Mouse (Mus musculus): Measurements from ENCODE around the gene Phactr2. TPM values are rescaled to one million over a fixed set of nuclear protein-coding genes. Genes with fewer than 3 reads are reported as not detected.

Gene Phactr2
- polyA plus RNA-seq, 1 experiment: 6.6 TPM

DNA sequence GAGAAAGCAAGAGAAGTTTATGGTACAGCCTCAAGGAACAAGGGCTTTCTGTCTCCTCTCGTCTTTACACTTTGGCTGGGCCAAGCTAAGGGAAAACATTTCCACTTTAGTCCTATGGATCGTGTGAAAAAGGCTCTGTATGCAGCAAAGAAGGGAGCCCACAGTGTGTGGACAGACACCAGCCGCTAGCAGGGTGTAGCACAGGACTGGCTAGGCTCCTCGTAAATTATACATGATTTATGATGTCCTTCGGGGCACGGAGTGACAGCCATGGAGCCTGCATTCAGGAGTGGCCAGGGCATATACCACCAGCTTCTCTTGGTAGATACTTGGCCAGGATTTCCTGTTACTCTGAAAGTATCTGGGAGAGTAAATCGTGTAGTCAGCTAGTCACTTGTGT, 203.1 kb downstream of the Phactr2 start:
- Histone ChIP-seq H3K9ac (ENCODE audit: low read depth, poor library complexity, severe bottlenecking) (no peak overlapping the region), H3K4me3 (ENCODE audit: low read depth, low read length) (no peak overlapping the region), H3K9me3 (replicated peaks; ENCODE audit: control insufficient read depth, insufficient read depth, low read length, poor library complexity, severe bottlenecking) (no peaks in the 10 kb centered on the region), H3K4me1 (ENCODE audit: control insufficient read depth, insufficient read depth, low read length) (no peaks in the 10 kb centered on the region), H3K27ac (ENCODE audit: insufficient read depth, low read length) (no peak overlapping the region), H3K36me3 (ENCODE audit: control insufficient read depth, insufficient read depth, low read length, poor library complexity, severe bottlenecking) (no peaks in the 10 kb centered on the region), H3K27me3 (ENCODE audit: control insufficient read depth, insufficient read depth, low read length, poor library complexity, severe bottlenecking) (no peaks in the 10 kb centered on the region)
- no peak for TF ChIP-seq EP300 (IDR thresholded peaks at IDR 0.05; ENCODE audit: insufficient read depth, low read depth, low read length)
- no peak for TF ChIP-seq CTCF (IDR thresholded peaks at IDR 0.05; ENCODE audit: low read depth, low read length)
- TF ChIP-seq POLR2A (IDR thresholded peaks at IDR 0.05; ENCODE audit: insufficient read depth, low read length): no peak

DNA sequence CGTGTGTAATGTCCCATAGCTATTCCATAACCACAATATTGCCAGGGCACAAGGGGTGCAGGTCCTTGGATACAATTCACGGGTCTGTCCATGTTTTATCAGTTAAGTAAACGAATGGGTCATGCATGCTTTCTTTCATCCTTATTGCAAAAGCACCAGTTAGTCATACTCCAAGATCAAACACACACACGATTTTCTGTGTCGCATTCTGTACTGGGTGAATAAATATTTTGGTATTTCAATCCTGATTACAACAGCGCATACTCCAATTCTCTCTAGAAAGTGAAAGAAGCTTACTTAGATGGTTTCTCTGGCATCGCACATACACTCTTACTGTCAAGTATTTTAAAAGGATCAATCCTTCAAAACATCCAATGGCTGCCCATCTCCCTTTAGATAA, 203.9 kb downstream of the Phactr2 start:
- no peaks in the 10 kb centered on the region for H3K27me3 ChIP-seq (ENCODE audit: control insufficient read depth, insufficient read depth, low read length, poor library complexity, severe bottlenecking)
- H3K4me3 ChIP-seq (ENCODE audit: low read depth, low read length): no peak overlapping the region
- H3K27ac ChIP-seq (ENCODE audit: insufficient read depth, low read length): no peak overlapping the region
- no peak overlapping the region for H3K9ac ChIP-seq (ENCODE audit: low read depth, poor library complexity, severe bottlenecking)
- H3K36me3 ChIP-seq (ENCODE audit: control insufficient read depth, insufficient read depth, low read length, poor library complexity, severe bottlenecking): no peaks in the 10 kb centered on the region
- TF ChIP-seq POLR2A (IDR thresholded peaks at IDR 0.05; ENCODE audit: insufficient read depth, low read length) (no peak), EP300 (IDR thresholded peaks at IDR 0.05; ENCODE audit: insufficient read depth, low read depth, low read length) (no peak), CTCF (IDR thresholded peaks at IDR 0.05; ENCODE audit: low read depth, low read length) (no peak)
- no peaks in the 10 kb centered on the region for H3K4me1 ChIP-seq (ENCODE audit: control insufficient read depth, insufficient read depth, low read length)
- H3K9me3 ChIP-seq (replicated peaks; ENCODE audit: control insufficient read depth, insufficient read depth, low read length, poor library complexity, severe bottlenecking): no peaks in the 10 kb centered on the region

DNA sequence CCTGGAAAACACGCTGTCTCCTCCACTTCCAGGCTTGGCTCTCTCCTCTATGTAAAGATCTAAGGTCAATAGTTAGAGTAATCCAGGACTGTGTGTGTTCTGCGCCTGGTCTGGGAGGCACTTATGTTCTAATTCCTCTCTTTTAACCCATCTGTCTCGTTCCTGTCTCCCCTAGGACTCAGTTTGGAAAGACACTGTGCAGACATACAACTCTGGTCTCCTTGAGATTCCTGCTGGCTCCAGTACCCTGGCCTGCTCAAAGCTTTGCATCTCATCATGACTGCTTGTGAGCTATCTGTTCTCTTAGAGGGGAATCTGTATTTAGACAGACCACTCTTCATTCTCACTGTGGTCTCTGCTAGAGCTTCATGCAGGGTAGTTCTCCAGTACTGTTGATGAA, 215.0 kb downstream of the Phactr2 start:
- Histone ChIP-seq H3K4me3 (ENCODE audit: low read depth, low read length) (no peak overlapping the region), H3K9me3 (replicated peaks; ENCODE audit: control insufficient read depth, insufficient read depth, low read length, poor library complexity, severe bottlenecking) (no peaks in the 10 kb centered on the region; the same call in 1 of the 2 replicates), H3K36me3 (ENCODE audit: control insufficient read depth, insufficient read depth, low read length, poor library complexity, severe bottlenecking) (no peaks in the 10 kb centered on the region), H3K27me3 (ENCODE audit: control insufficient read depth, insufficient read depth, low read length, poor library complexity, severe bottlenecking) (no peaks in the 10 kb centered on the region), H3K27ac (ENCODE audit: insufficient read depth, low read length) (no peak overlapping the region), H3K4me1 (ENCODE audit: control insufficient read depth, insufficient read depth, low read length) (no peaks in the 10 kb centered on the region), H3K9ac (ENCODE audit: low read depth, poor library complexity, severe bottlenecking) (no peak overlapping the region)
- no peak for TF ChIP-seq EP300 (IDR thresholded peaks at IDR 0.05; ENCODE audit: insufficient read depth, low read depth, low read length)
- no peak for TF ChIP-seq POLR2A (IDR thresholded peaks at IDR 0.05; ENCODE audit: insufficient read depth, low read length)
- no peak for TF ChIP-seq CTCF (IDR thresholded peaks at IDR 0.05; ENCODE audit: low read depth, low read length)

DNA sequence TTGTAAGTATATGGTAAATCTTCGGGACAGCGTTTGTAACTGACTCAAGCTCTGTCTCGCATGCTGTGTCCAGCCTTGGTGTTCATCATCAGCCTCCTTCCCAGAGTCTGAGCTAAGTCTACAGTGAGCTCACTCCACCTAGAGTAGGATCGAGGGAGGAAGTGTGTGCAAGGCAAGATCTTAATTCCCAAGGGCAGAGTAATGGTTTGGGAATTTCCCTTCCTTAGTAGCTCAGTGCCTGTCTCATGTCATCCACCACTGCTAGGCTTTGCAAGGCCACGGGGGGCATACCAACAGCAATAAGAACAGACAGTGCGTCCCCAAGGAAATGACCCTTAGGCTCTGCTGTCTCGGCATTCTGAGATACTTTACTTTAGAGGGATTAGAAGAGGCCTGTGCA, 218.0 kb downstream of the Phactr2 start:
- Histone ChIP-seq H3K9ac (ENCODE audit: low read depth, poor library complexity, severe bottlenecking) (no peak overlapping the region), H3K27me3 (ENCODE audit: control insufficient read depth, insufficient read depth, low read length, poor library complexity, severe bottlenecking) (no peaks in the 10 kb centered on the region), H3K27ac (ENCODE audit: insufficient read depth, low read length) (no peak overlapping the region), H3K9me3 (replicated peaks; ENCODE audit: control insufficient read depth, insufficient read depth, low read length, poor library complexity, severe bottlenecking) (no peaks in the 10 kb centered on the region; the same call in 1 of the 2 replicates), H3K36me3 (ENCODE audit: control insufficient read depth, insufficient read depth, low read length, poor library complexity, severe bottlenecking) (no peaks in the 10 kb centered on the region), H3K4me3 (ENCODE audit: low read depth, low read length) (no peak overlapping the region), H3K4me1 (ENCODE audit: control insufficient read depth, insufficient read depth, low read length) (no peaks in the 10 kb centered on the region)
- TF ChIP-seq CTCF (IDR thresholded peaks at IDR 0.05; ENCODE audit: low read depth, low read length): no peak
- TF ChIP-seq EP300 (IDR thresholded peaks at IDR 0.05; ENCODE audit: insufficient read depth, low read depth, low read length): no peak
- TF ChIP-seq POLR2A (IDR thresholded peaks at IDR 0.05; ENCODE audit: insufficient read depth, low read length): no peak

DNA sequence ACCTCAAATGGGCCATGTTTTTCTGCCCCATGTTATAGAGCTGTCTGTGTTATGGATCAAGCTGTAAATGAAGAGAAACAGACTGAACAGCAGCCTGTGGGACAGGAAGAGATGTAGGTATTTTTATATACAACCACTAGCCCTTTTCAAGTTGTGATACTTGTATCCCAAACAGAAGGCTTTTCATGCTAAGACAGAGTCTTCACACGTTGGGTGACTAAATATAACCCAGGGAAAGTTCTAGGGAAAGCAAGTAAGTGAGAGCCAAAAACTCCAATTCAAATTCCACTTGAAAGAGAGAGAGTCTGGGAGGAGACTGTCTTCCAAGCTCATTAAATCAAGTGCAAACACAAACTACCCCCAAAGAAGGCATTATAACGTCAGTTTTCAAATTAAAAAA, 223.9 kb downstream of the Phactr2 start:
- no peak overlapping the region for H3K4me3 ChIP-seq (ENCODE audit: low read depth, low read length)
- H3K4me1 ChIP-seq (ENCODE audit: control insufficient read depth, insufficient read depth, low read length): no peaks in the 10 kb centered on the region
- no peaks in the 10 kb centered on the region for H3K36me3 ChIP-seq (ENCODE audit: control insufficient read depth, insufficient read depth, low read length, poor library complexity, severe bottlenecking)
- no peaks in the 10 kb centered on the region for H3K27me3 ChIP-seq (ENCODE audit: control insufficient read depth, insufficient read depth, low read length, poor library complexity, severe bottlenecking)
- H3K9me3 ChIP-seq (replicated peaks; ENCODE audit: control insufficient read depth, insufficient read depth, low read length, poor library complexity, severe bottlenecking): no peaks in the 10 kb centered on the region
- no peak overlapping the region for H3K9ac ChIP-seq (ENCODE audit: low read depth, poor library complexity, severe bottlenecking)
- TF ChIP-seq CTCF (IDR thresholded peaks at IDR 0.05; ENCODE audit: low read depth, low read length) (no peak), POLR2A (IDR thresholded peaks at IDR 0.05; ENCODE audit: insufficient read depth, low read length) (no peak), EP300 (IDR thresholded peaks at IDR 0.05; ENCODE audit: insufficient read depth, low read depth, low read length) (no peak)
- no peak overlapping the region for H3K27ac ChIP-seq (ENCODE audit: insufficient read depth, low read length)

DNA sequence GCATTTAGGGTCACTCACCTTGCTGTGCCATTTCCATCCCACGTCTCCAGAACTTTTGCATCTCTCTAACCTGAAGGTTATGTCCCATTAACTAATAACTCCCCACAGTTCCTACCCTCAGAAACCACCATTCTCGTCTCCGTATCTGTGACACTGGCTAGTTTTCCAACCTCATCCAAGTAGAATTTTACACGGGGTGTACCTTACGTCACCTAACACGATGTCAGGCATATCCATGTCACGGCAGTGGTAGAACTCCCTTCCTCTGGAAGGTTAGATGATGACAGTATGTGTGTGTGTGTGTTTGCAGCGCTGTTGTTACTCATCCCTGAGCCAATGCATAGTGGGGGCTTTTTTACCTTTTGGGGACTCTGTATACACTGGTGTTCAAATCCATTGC, 225.1 kb downstream of the Phactr2 start:
- Histone ChIP-seq H3K36me3 (ENCODE audit: control insufficient read depth, insufficient read depth, low read length, poor library complexity, severe bottlenecking) (no peaks in the 10 kb centered on the region), H3K27me3 (ENCODE audit: control insufficient read depth, insufficient read depth, low read length, poor library complexity, severe bottlenecking) (no peaks in the 10 kb centered on the region), H3K4me3 (ENCODE audit: low read depth, low read length) (no peak overlapping the region), H3K9me3 (replicated peaks; ENCODE audit: control insufficient read depth, insufficient read depth, low read length, poor library complexity, severe bottlenecking) (no peaks in the 10 kb centered on the region), H3K27ac (ENCODE audit: insufficient read depth, low read length) (no peak overlapping the region), H3K9ac (ENCODE audit: low read depth, poor library complexity, severe bottlenecking) (no peak overlapping the region), H3K4me1 (ENCODE audit: control insufficient read depth, insufficient read depth, low read length) (no peaks in the 10 kb centered on the region)
- TF ChIP-seq EP300 (IDR thresholded peaks at IDR 0.05; ENCODE audit: insufficient read depth, low read depth, low read length) (no peak), POLR2A (IDR thresholded peaks at IDR 0.05; ENCODE audit: insufficient read depth, low read length) (no peak), CTCF (IDR thresholded peaks at IDR 0.05; ENCODE audit: low read depth, low read length) (no peak)

Data from ES-Bruce4 (cell line).